Mouse (Mus musculus) midbrain, embryonic 15.5 days (tissue): ENCODE results near the gene Oas1f. TPM values are rescaled to one million over a fixed set of nuclear protein-coding genes. Genes with fewer than 3 reads are reported as not detected.
"Not testable (repeated sequence)": the region's sequence is repeated elsewhere in the genome, so short reads cannot be mapped to it uniquely, and the experiment has no call there.

ENCODE experiments used
- ATAC-seq: fragments of 200-750 bp; cut with Nextera tagmentation; replicated peaks from 2 replicates; pipeline ENCODE4 v1.8.0; 2017; ENCODE audit warnings: moderate TSS enrichment
- H3K27ac ChIP-seq: fragments of 300-500 bp; sonication (generic); 2 replicates; pipeline ENCODE4 v1.5.1; 2015; ENCODE audit warnings: mild to moderate bottlenecking, inconsistent platforms
- H3K27me3 ChIP-seq: fragments of 300-500 bp; sonication (generic); replicated peaks from 2 replicates; pipeline ENCODE4 v1.6.1; 2015; ENCODE audit warnings: inconsistent platforms
- H3K36me3 ChIP-seq: fragments of 300-500 bp; sonication (generic); replicated peaks from 2 replicates; pipeline ENCODE4 v1.6.1; 2015; ENCODE audit warnings: inconsistent platforms
- H3K4me1 ChIP-seq: fragments of 300-500 bp; sonication (generic); 2 replicates; pipeline ENCODE4 v1.6.1; 2015; ENCODE audit warnings: inconsistent platforms
- H3K4me2 ChIP-seq: fragments of 300-500 bp; sonication (generic); 2 replicates; pipeline ENCODE4 v1.6.1; 2015; ENCODE audit warnings: inconsistent platforms, mild to moderate bottlenecking, moderate library complexity
- H3K4me3 ChIP-seq: fragments of 300-500 bp; sonication (generic); 2 replicates; pipeline ENCODE4 v1.5.1; 2015; ENCODE audit warnings: mild to moderate bottlenecking, inconsistent platforms
- H3K9ac ChIP-seq: fragments of 300-500 bp; sonication (generic); 2 replicates; pipeline ENCODE4 v1.6.1; 2015; ENCODE audit warnings: mild to moderate bottlenecking, inconsistent platforms
- H3K9me3 ChIP-seq: fragments of 300-500 bp; sonication (generic); 2 replicates; pipeline ENCODE4 v1.6.1; 2016; ENCODE audit warnings: inconsistent platforms
- WGBS: fragments of 180-500 bp; shearing (Covaris S2); methylation state at CpG from one replicate; pipeline ENCODE4 v1.1.7; 2015; ENCODE audit warnings: mixed read lengths; 5-methylcytosine and 5-hydroxymethylcytosine counted together
- microRNA-seq: library from miRNA; unstranded; fragments of <30 nt; microRNA quantifications from one replicate; pipeline ENCODE4, GENCODE M21; 2016
- polyA plus RNA-seq: library from polyadenylated mRNA; unstranded; fragments of >200 nt; fragmentation: Nextera tagmentation; extraction: Ambion mirVana; gene quantifications from 2 replicates; pipeline ENCODE4 v1.2.1, GENCODE M21; 2015

Gene Oas1f
- polyA plus RNA-seq, 1 experiment from 2014 or later, result not detected

DNA sequence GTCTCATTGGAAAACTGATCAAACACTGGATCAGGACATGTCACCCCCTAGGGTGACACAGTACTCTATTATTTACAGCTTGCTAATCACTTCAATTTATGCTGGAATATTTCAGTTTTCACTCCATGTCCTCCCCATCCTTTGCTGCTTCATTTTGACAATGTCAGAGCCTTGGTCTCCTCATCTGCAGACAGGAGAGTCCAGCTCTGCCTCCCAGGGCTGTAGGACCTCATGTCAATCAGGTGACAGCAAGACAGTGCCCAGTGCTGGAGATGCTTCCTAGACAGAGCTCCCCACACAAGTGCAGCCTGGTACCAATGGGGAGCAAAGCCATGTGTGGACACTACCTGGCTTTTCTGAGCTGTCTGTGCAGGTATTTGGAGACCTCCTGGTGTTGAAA lies 51.6 kb downstream of the Oas1f start:
- Histone ChIP-seq H3K36me3 (no peaks in the 10 kb centered on the region), H3K4me1 (no peaks in the 10 kb centered on the region), H3K27ac (no peak overlapping the region), H3K27me3 (no peaks in the 10 kb centered on the region), H3K9ac (no peak overlapping the region), H3K4me3 (no peak overlapping the region), H3K9me3 (no peaks in the 10 kb centered on the region), H3K4me2 (no peak overlapping the region)
- ATAC-seq, result no peak

DNA sequence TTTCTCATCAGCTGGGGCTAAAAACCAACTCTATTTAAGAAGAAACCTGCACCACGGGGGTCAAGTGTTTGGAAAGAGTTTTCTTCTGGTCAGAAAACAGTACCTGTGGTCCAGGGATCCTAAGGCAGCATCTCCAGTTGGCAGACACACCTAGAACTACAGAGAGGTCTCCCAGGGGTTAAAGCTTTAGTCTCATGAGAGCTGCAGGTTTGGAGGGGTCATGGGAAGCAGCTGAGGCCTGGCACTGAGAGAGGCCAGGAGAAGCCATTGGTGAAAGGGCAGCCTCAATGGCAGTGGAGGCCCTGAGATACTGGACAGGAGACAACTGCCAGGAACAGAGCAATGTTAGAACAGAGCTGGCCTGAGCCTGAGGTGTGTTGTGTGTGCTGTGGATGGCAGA lies 53.5 kb downstream of the Oas1f start:
- H3K36me3 ChIP-seq, result no peaks in the 10 kb centered on the region
- no peak overlapping the region for H3K27ac ChIP-seq
- H3K4me2 ChIP-seq, result no peak overlapping the region
- H3K9me3 ChIP-seq, result no peaks in the 10 kb centered on the region
- no peaks in the 10 kb centered on the region for H3K4me1 ChIP-seq
- WGBS, result 62% methylated on average over 1 of the region's 1 CpGs
- no peak for ATAC-seq
- no peak overlapping the region for H3K4me3 ChIP-seq
- H3K9ac ChIP-seq, result no peak overlapping the region
- no peaks in the 10 kb centered on the region for H3K27me3 ChIP-seq

DNA sequence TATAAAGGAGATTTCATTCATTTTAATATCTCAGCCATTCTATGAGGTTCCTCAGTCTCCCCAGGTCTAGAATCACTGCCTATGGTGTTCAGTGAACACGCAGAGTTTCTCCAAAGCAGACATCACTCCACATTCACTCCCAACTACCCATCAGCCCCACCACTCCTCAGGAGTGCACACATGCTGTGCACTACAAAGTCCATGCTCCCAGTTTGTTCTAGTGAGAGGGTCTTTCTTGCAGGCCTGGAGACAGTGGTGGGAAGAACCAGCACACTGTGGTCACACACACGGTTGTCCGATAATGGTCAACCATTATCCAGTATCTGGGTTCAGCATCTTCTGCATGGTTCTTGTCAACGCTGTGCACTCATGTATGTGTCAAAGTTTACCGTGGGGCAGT lies 54.9 kb downstream of the Oas1f start:
- Histone ChIP-seq H3K9me3 (no peaks in the 10 kb centered on the region), H3K4me1 (no peaks in the 10 kb centered on the region), H3K36me3 (no peaks in the 10 kb centered on the region), H3K4me3 (no peak overlapping the region), H3K4me2 (no peak overlapping the region), H3K9ac (no peak overlapping the region), H3K27me3 (no peaks in the 10 kb centered on the region), H3K27ac (no peak overlapping the region)
- 96% methylated on average over 5 of the region's 5 CpGs for WGBS
- ATAC-seq, result no peak

DNA sequence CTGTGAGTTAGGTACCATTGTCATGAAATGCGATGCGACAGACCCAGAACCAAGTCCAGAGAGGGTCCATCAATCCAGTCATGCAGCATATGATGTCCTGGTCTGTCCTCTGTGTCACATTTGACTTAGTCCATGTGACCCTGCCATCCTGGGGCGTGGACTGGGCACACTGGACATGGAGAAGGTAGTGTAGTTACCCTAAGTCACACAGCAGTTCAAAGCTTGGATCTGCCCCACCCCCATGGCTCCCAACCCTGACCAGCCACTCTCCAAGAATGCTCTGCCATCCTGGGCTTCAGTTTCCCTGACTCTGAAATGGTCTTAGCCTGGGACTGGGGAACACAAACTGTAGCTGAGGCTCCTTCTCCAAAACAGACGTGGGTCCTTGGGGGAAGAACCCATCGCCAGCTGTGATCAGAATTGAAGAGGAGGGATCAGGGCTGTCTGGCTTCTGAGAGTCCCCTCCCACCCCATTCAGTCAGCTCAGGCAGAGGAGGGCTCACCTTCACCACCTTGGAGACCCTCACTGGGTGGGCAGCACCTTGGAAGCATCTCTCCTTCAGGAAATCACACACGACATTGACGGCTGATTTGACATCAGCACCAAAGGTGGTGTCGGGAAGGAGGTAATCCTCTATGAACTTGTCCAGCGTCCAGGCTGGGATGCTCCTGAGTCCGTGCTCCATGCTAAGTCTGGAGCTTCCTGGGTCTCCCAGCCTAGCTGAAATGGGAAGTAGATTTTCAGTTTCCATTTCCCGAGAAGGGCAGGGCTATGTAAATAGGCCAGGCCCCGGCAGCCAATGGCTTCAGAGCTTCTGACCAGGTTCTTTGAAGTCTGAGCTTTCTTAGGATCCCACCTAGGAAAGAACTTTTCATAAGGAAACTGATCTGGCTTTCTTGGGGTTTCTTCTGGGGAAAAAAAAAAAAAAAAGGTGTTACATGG lies 59.9 kb downstream of the Oas1f start, which contains the start of gene Oas1a:
TSS of gene Oas1a (minus strand) at position 731 of the 943 bp plus-strand sequence.
- 40% methylated on average over 8 of the region's 12 CpGs for WGBS
- not testable (repeated sequence) for H3K36me3 ChIP-seq, H3K4me1 ChIP-seq, H3K27me3 ChIP-seq, H3K27ac ChIP-seq, H3K4me3 ChIP-seq, H3K4me2 ChIP-seq, ATAC-seq, H3K9me3 ChIP-seq, H3K9ac ChIP-seq

Small RNA genes lying within 50 kb of the gene (microRNA-seq; reads per million reads assigned to microRNA genes)
- not detected for gene Gm22907

Other genes with a start within 250 kb of the Oas1f start
- gene Rita1, start 234.8 kb upstream of the Oas1f start, polyA plus RNA-seq, result 28.3 and 30.6 TPM in 2 replicates
- gene Ddx54, start 234.6 kb upstream of the Oas1f start, polyA plus RNA-seq, result 39.9 and 43.7 TPM in 2 replicates
- 0.44 and 0.70 TPM in 2 replicates for gene Cfap73, start 213.1 kb upstream of the Oas1f start, polyA plus RNA-seq
- gene Rasal1, start 198.6 kb upstream of the Oas1f start, polyA plus RNA-seq, result 1.0 and 1.6 TPM in 2 replicates
- gene Dtx1, start 135.4 kb upstream of the Oas1f start, polyA plus RNA-seq, result 64.5 and 68.9 TPM in 2 replicates
- gene Oas2, start 97.5 kb upstream of the Oas1f start, polyA plus RNA-seq, result 0.43 and 0.59 TPM in 2 replicates
- gene Oas3, start 69.7 kb upstream of the Oas1f start, polyA plus RNA-seq, result 0.81 and 1.0 TPM in 2 replicates
- 0.23 and 0.28 TPM in 2 replicates for gene Oas1e, start 51.8 kb upstream of the Oas1f start, polyA plus RNA-seq
- gene Oas1c, start 34.9 kb upstream of the Oas1f start, polyA plus RNA-seq, result 0.31 and 0.41 TPM in 2 replicates
- gene Oas1h, start 14.1 kb downstream of the Oas1f start, polyA plus RNA-seq, result not detected in 2 replicates
- gene Oas1g, start 40.2 kb downstream of the Oas1f start, polyA plus RNA-seq, result 0.23 and 0.55 TPM in 2 replicates
- gene Oas1a, start 60.2 kb downstream of the Oas1f start, polyA plus RNA-seq, result 0.92 and 1.3 TPM in 2 replicates
- gene Oas1d, start 67.2 kb downstream of the Oas1f start, polyA plus RNA-seq, result 0.10 and 0.13 TPM in 2 replicates
- 27.9 and 30.7 TPM in 2 replicates for gene Rph3a, start 162.7 kb downstream of the Oas1f start, polyA plus RNA-seq